Comparison of ENCODE assay signal across 25 mouse cellular contexts in the genomic region with DNA sequence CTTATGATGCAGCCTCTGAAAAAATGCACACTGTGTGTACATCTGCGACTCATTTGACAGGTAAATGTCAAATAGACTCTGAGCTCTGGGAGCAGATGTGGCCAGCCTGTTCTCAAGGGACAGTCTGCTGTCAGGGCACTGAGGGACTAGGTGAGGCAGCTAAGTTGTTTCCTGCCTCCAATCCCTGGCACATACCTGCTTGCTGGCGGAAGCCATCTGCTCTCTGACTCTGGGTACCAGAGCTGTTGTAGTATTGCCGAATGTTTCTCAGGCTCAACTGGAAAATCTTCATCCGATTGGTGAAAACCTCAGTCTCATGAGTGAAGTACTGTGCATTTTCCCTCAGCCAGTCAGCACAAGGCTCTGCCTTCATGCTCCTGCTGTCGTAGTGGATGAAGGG. TPM values are rescaled to one million over a fixed set of nuclear protein-coding genes. Genes with fewer than 3 reads are reported as not detected.
A peak's percentile ranks its signal among the peaks of the same experiment; 100 is the strongest.
DNase-seq lines count a peak whose midpoint lies in the region; ATAC-seq lines count a peak whose summit lies in the region.
"Had no signal": no experiment of that assay in that cellular context is flagged by ENCODE, and none has a peak within 500 bp of the region (broad histone marks: within the 10 kb centered on the region; RNA-seq: fewer than 3 reads in every experiment).

No protein-coding gene starts in this region.

- no peak overlapping the region for H3K27ac ChIP-seq in liver, embryonic 13.5 days
- H3K27ac ChIP-seq: embryonic facial prominence, embryonic 10.5 days; forebrain, embryonic 12.5 days; gastrocnemius, adult 2 months; hindbrain, embryonic 12.5 days had no signal

- H3K4me3 ChIP-seq in liver, embryonic 13.5 days (replicated peaks): no peak overlapping the region
- H3K4me3 ChIP-seq: embryonic facial prominence, embryonic 10.5 days; forebrain, embryonic 12.5 days; gastrocnemius, adult 2 months; hindbrain, embryonic 12.5 days had no signal

- ATAC-seq in frontal cortex, adult (ENCODE audit: low TSS enrichment): 0 out of 2 replicates have a peak, but pooled peaks have one; percentile 9
- no peak for ATAC-seq in liver, embryonic 13.5 days (ENCODE audit: low read depth)
- ATAC-seq: forebrain, embryonic 16.5 days; hindbrain, embryonic 16.5 days; inflammation-experienced regulatory T-cells, adult 6 months; intestine, postnatal 0 days had no signal

- H3K4me2 ChIP-seq in liver, embryonic 13.5 days: peak overlapping the region; percentile 66
- H3K4me2 ChIP-seq: forebrain, embryonic 12.5 days; hindbrain, embryonic 12.5 days had no signal

- H3K9me3 ChIP-seq in liver, embryonic 13.5 days (replicated peaks): no peaks in the 10 kb centered on the region
- H3K9me3 ChIP-seq: embryonic facial prominence, embryonic 10.5 days; forebrain, embryonic 12.5 days; hindbrain, embryonic 12.5 days had no signal

- no peaks in the 10 kb centered on the region for H3K27me3 ChIP-seq in liver, embryonic 13.5 days
- H3K27me3 ChIP-seq: forebrain, embryonic 12.5 days; hindbrain, embryonic 12.5 days had no signal

- no peak overlapping the region for H3K9ac ChIP-seq in liver, embryonic 13.5 days
- H3K9ac ChIP-seq: forebrain, embryonic 12.5 days; hindbrain, embryonic 12.5 days had no signal

- H3K4me1 ChIP-seq in liver, embryonic 13.5 days (replicated peaks): peaks cover 59% of the 10 kb centered on the region

- peaks cover 48% of the 10 kb centered on the region for H3K36me3 ChIP-seq in liver, embryonic 13.5 days

- WGBS in liver, embryonic 13.5 days (ENCODE audit: insufficient replicate concordance): 80% methylated on average over 5 of the region's 5 CpGs

- DNase-seq in cerebellum, adult 18-20 months: peak; percentile 25 to 55
- no peak for DNase-seq in cerebellum, adult 11-12 months
- no peak for DNase-seq in frontal cortex, postnatal 10 days (ENCODE audit: low spot score in 2 of 2)
- no peak for DNase-seq in liver, embryonic 13.5 days
- DNase-seq in liver (no peak), 3T3-L1 (ENCODE audit: low read depth, low spot score) (peak; percentile 1)
- DNase-seq in embryo, embryonic 9.5 days (ENCODE audit: extremely low spot score): no peak
- DNase-seq: adrenal gland, adult 8-10 months; gastrocnemius, adult 2 months; gastrocnemius, postnatal 25 days; heart, postnatal 10 days; heart, postnatal 4 days had no signal

RNA-seq across cellular contexts. Expression of gene H2-T24, which starts 3.3 kb away (rescaled TPM):
- 5.2 and 5.7 TPM in 2 replicates for polyA plus RNA-seq in liver, embryonic 13.5 days (2015; fragmentation: Nextera tagmentation; extraction: Ambion mirVana)

RNA-seq across cellular contexts. Expression of gene H2-T23, which starts 15.6 kb away (rescaled TPM):
- 23.1 and 24.0 TPM in 2 replicates for polyA plus RNA-seq in liver, embryonic 13.5 days (2015; fragmentation: Nextera tagmentation; extraction: Ambion mirVana)

RNA-seq across cellular contexts. Expression of gene H2-T22, which starts 25.5 kb away (rescaled TPM):
- 9.2 and 9.4 TPM in 2 replicates for polyA plus RNA-seq in liver, embryonic 13.5 days (2015; fragmentation: Nextera tagmentation; extraction: Ambion mirVana)

RNA-seq across cellular contexts. Expression of gene Gm6034, which starts 25.7 kb away (rescaled TPM):
- polyA plus RNA-seq in liver, embryonic 13.5 days (2015; fragmentation: Nextera tagmentation; extraction: Ambion mirVana): not detected in 2 replicates
- polyA plus RNA-seq: brain, embryonic 14.5 days; C2C12; cerebellum, adult 2 months; embryonic facial prominence, embryonic 10.5 days; embryonic facial prominence, embryonic 14.5 days; forebrain, embryonic 12.5 days; forebrain, embryonic 16.5 days; heart, embryonic 14.5 days; hindbrain, embryonic 12.5 days; hindbrain, embryonic 16.5 days had no signal

RNA-seq across cellular contexts. Expression of gene Prr3, which starts 37.0 kb away (rescaled TPM):
- 8.3 and 8.7 TPM in 2 replicates for polyA plus RNA-seq in liver, embryonic 13.5 days (2015; fragmentation: Nextera tagmentation; extraction: Ambion mirVana)

Comparison
In these comparisons a context has a peak if more than half of its experiments do, and no peak if none do; other contexts are left out.
1. DNase-seq: peak in cerebellum, adult 18-20 months (2 of 2) and 3T3-L1 (single experiment); none in cerebellum, adult 11-12 months (single experiment), frontal cortex, postnatal 10 days (0 of 2), liver, embryonic 13.5 days (single experiment), liver (single experiment) and embryo, embryonic 9.5 days (single experiment).